Mouse (Mus musculus) neural tube, embryonic 11.5 days (tissue): ENCODE data around the gene Tex37. TPM values are rescaled to one million over a fixed set of nuclear protein-coding genes. Genes with fewer than 3 reads are reported as not detected.

Experiments used
- ATAC-seq: fragments of 200-750 bp; cut with Nextera tagmentation; 2 replicates; pipeline ENCODE4 v1.8.0; 2017; ENCODE audit warnings: moderate number of reproducible peaks, mild to moderate bottlenecking, moderate TSS enrichment, moderate library complexity; ENCODE audit not compliant: insufficient read depth, low FRiP score, low TSS enrichment
- DNase-seq: peaks from one replicate; pipeline ENCODE4 v3.0.0-alpha.2; 2015; ENCODE audit warnings: low spot score
- H3K27ac ChIP-seq: fragments of 300-500 bp; sonication (generic); 2 replicates; pipeline ENCODE4 v1.5.1; 2014; ENCODE audit warnings: low read depth, mild to moderate bottlenecking, low read length
- H3K27me3 ChIP-seq: fragments of 300-500 bp; sonication (generic); 2 replicates; pipeline ENCODE4 v1.6.1; 2014; ENCODE audit warnings: mild to moderate bottlenecking, low read length, mixed read lengths; ENCODE audit not compliant: control insufficient read depth, insufficient read depth
- H3K36me3 ChIP-seq: fragments of 300-500 bp; sonication (generic); 2 replicates; pipeline ENCODE4 v1.6.1; 2014; ENCODE audit warnings: mild to moderate bottlenecking, low read length, moderate library complexity, mixed read lengths; ENCODE audit not compliant: control insufficient read depth, insufficient read depth
- H3K4me1 ChIP-seq: fragments of 300-500 bp; sonication (generic); 2 replicates; pipeline ENCODE4 v1.6.1; 2014; ENCODE audit warnings: low read length, mixed read lengths; ENCODE audit not compliant: control insufficient read depth, insufficient read depth
- H3K4me2 ChIP-seq: fragments of 300-500 bp; sonication (generic); 2 replicates; pipeline ENCODE4 v1.6.1; 2014; ENCODE audit warnings: low read depth, mild to moderate bottlenecking, moderate library complexity
- H3K4me3 ChIP-seq: fragments of 300-500 bp; sonication (generic); 2 replicates; pipeline ENCODE4 v1.5.1; 2014; ENCODE audit warnings: low read depth, low read length
- H3K9ac ChIP-seq: fragments of 300-500 bp; sonication (generic); 2 replicates; pipeline ENCODE4 v1.6.1; 2014; ENCODE audit warnings: mild to moderate bottlenecking, low read length
- H3K9me3 ChIP-seq: fragments of 300-500 bp; sonication (generic); 2 replicates; pipeline ENCODE4 v1.6.1; 2016; ENCODE audit warnings: low read length; ENCODE audit not compliant: control insufficient read depth
- WGBS: fragments of 180-500 bp; shearing (Covaris S2); extraction: QIAGEN DNeasy Blood & Tissue Kit; methylation state at CpG from one replicate; pipeline ENCODE4 v1.1.7; 2014; 5-methylcytosine and 5-hydroxymethylcytosine counted together
- polyA plus RNA-seq: library from polyadenylated mRNA; unstranded; fragments of >200 nt; fragmentation: Nextera tagmentation; extraction: Ambion mirVana; gene quantifications from 2 replicates; pipeline ENCODE4 v1.2.1, GENCODE M21; 2014

Tex37 gene
- polyA plus RNA-seq, 1 experiment from 2014 or later: not detected

GRCm38 (mm10) chr6:70910285-70910684 lies 8.4 kb downstream of the Tex37 start:
- 80% methylated on average over 4 of the region's 4 CpGs for WGBS
- no peaks in the 10 kb centered on the region for H3K9me3 ChIP-seq
- DNase-seq (no peak), ATAC-seq (no peak)
- no peaks in the 10 kb centered on the region for H3K4me1 ChIP-seq
- no peak overlapping the region for H3K4me3 ChIP-seq
- no peak overlapping the region for H3K9ac ChIP-seq
- no peaks in the 10 kb centered on the region for H3K27me3 ChIP-seq
- no peak overlapping the region for H3K27ac ChIP-seq
- H3K36me3 ChIP-seq: no peaks in the 10 kb centered on the region
- no peak overlapping the region for H3K4me2 ChIP-seq

GRCm38 (mm10) chr6:70909572-70909971 lies 9.2 kb downstream of the Tex37 start:
- Histone ChIP-seq H3K27ac (no peak overlapping the region), H3K4me3 (no peak overlapping the region), H3K4me1 (no peaks in the 10 kb centered on the region), H3K9me3 (no peaks in the 10 kb centered on the region), H3K9ac (no peak overlapping the region), H3K4me2 (no peak overlapping the region), H3K36me3 (0 out of 2 replicates have a peak, but pooled peaks cover 1% of the 10 kb centered on the region), H3K27me3 (no peaks in the 10 kb centered on the region)
- DNase-seq (no peak), ATAC-seq (no peak)
- WGBS: 93% methylated on average over 7 of the region's 7 CpGs

GRCm38 (mm10) chr6:70903689-70904088 lies 15.0 kb downstream of the Tex37 start:
- 81% methylated on average over 5 of the region's 5 CpGs for WGBS
- Histone ChIP-seq H3K27ac (no peak overlapping the region), H3K4me1 (no peaks in the 10 kb centered on the region), H3K4me3 (no peak overlapping the region), H3K4me2 (no peak overlapping the region), H3K36me3 (0 out of 2 replicates have a peak, but pooled peaks cover 4% of the 10 kb centered on the region), H3K9me3 (no peaks in the 10 kb centered on the region), H3K27me3 (no peaks in the 10 kb centered on the region), H3K9ac (no peak overlapping the region)
- ATAC-seq (no peak), DNase-seq (no peak)

GRCm38 (mm10) chr6:70899594-70900003 lies 19.1 kb downstream of the Tex37 start:
- no peak for DNase-seq
- H3K27ac ChIP-seq: no peak overlapping the region
- no peak overlapping the region for H3K4me2 ChIP-seq
- H3K9me3 ChIP-seq: no peaks in the 10 kb centered on the region
- H3K36me3 ChIP-seq: peaks cover 3% of the 10 kb centered on the region; the same call in 1 of the 2 replicates
- no peak for ATAC-seq
- no peak overlapping the region for H3K4me3 ChIP-seq
- WGBS: 23% methylated on average over 8 of the region's 8 CpGs
- no peaks in the 10 kb centered on the region for H3K27me3 ChIP-seq
- H3K9ac ChIP-seq: no peak overlapping the region
- H3K4me1 ChIP-seq: no peaks in the 10 kb centered on the region

GRCm38 (mm10) chr6:70898166-70898565 lies 20.6 kb downstream of the Tex37 start:
- H3K4me3 ChIP-seq: no peak overlapping the region
- no peaks in the 10 kb centered on the region for H3K27me3 ChIP-seq
- ATAC-seq: no peak
- no peaks in the 10 kb centered on the region; the same call in 1 of the 2 replicates for H3K36me3 ChIP-seq
- H3K4me2 ChIP-seq: no peak overlapping the region
- no peaks in the 10 kb centered on the region for H3K4me1 ChIP-seq
- no peak overlapping the region for H3K9ac ChIP-seq
- DNase-seq: no peak
- 82% methylated on average over 6 of the region's 6 CpGs for WGBS
- no peaks in the 10 kb centered on the region for H3K9me3 ChIP-seq
- no peak overlapping the region for H3K27ac ChIP-seq

GRCm38 (mm10) chr6:70887993-70888392 lies 30.7 kb downstream of the Tex37 start:
- DNase-seq (no peak), ATAC-seq (no peak)
- H3K9ac ChIP-seq: no peak overlapping the region
- no peak overlapping the region for H3K27ac ChIP-seq
- H3K36me3 ChIP-seq: peaks cover 6% of the 10 kb centered on the region
- H3K4me2 ChIP-seq: no peak overlapping the region
- 95% methylated on average over 11 of the region's 11 CpGs for WGBS
- H3K4me1 ChIP-seq: no peaks in the 10 kb centered on the region
- no peak overlapping the region for H3K4me3 ChIP-seq
- H3K9me3 ChIP-seq: no peaks in the 10 kb centered on the region
- H3K27me3 ChIP-seq: no peaks in the 10 kb centered on the region

- Histone ChIP-seq H3K9me3 (no peaks in the 10 kb centered on the region), H3K27me3 (no peaks in the 10 kb centered on the region), H3K27ac (no peak overlapping the region), H3K36me3 (no peaks in the 10 kb centered on the region), H3K4me2 (no peak overlapping the region), H3K4me3 (no peak overlapping the region), H3K9ac (no peak overlapping the region), H3K4me1 (no peaks in the 10 kb centered on the region)
- ATAC-seq (peak; percentile 31; the same call in 1 of the 2 replicates), DNase-seq (peak; percentile 48)
- WGBS: 19% methylated on average over 5 of the region's 5 CpGs
Observed at GRCm38 (mm10) chr6:70880714-70881304, 37.9 kb downstream of the Tex37 start.

GRCm38 (mm10) chr6:70875017-70875416 lies 43.7 kb downstream of the Tex37 start:
- ATAC-seq (no peak), DNase-seq (no peak)
- H3K9ac ChIP-seq: no peak overlapping the region
- no peaks in the 10 kb centered on the region for H3K36me3 ChIP-seq
- 97% methylated on average over 1 of the region's 1 CpGs for WGBS
- H3K4me2 ChIP-seq: no peak overlapping the region
- no peak overlapping the region for H3K4me3 ChIP-seq
- no peaks in the 10 kb centered on the region for H3K27me3 ChIP-seq
- H3K9me3 ChIP-seq: no peaks in the 10 kb centered on the region
- H3K4me1 ChIP-seq: no peaks in the 10 kb centered on the region
- H3K27ac ChIP-seq: no peak overlapping the region

GRCm38 (mm10) chr6:70874035-70874775 lies 44.5 kb downstream of the Tex37 start:
- H3K4me2 ChIP-seq: no peak overlapping the region
- H3K9me3 ChIP-seq: no peaks in the 10 kb centered on the region
- no peak overlapping the region for H3K4me3 ChIP-seq
- no peak for DNase-seq
- no peaks in the 10 kb centered on the region for H3K27me3 ChIP-seq
- H3K4me1 ChIP-seq: no peaks in the 10 kb centered on the region
- 75% methylated on average over 5 of the region's 5 CpGs for WGBS
- no peak overlapping the region for H3K9ac ChIP-seq
- no peak overlapping the region for H3K27ac ChIP-seq
- no peaks in the 10 kb centered on the region for H3K36me3 ChIP-seq
- no peak for ATAC-seq
